Mouse (Mus musculus) spleen, adult 2 months (tissue): ENCODE data around the gene Grhl1. TPM values are rescaled to one million over a fixed set of nuclear protein-coding genes. Genes with fewer than 3 reads are reported as not detected.

Experiments used
- DNase-seq, 2 experiments: peaks; one replicate each; pipeline versions ENCODE4 v3.0.0 to v3.0.0-alpha.2; 2012 to 2021; ENCODE audit warnings: low spot score in 2 of 2, low read depth in 1 of 2
- H3K27ac ChIP-seq: fragments of 200-500 bp; 2 replicates; pipeline ENCODE4 v1.5.1; 2012; ENCODE audit warnings: low read length, inconsistent platforms; ENCODE audit not compliant: insufficient read depth
- H3K27me3 ChIP-seq: fragments of 200-500 bp; 2 replicates; pipeline ENCODE4 v1.6.1; 2012; ENCODE audit warnings: mild to moderate bottlenecking, moderate library complexity, low read length, inconsistent platforms; ENCODE audit not compliant: control insufficient read depth, insufficient read depth
- H3K36me3 ChIP-seq: fragments of 200-500 bp; 2 replicates; pipeline ENCODE4 v1.6.1; 2012; ENCODE audit warnings: mild to moderate bottlenecking, low read length, inconsistent platforms; ENCODE audit not compliant: control insufficient read depth, insufficient read depth
- H3K4me1 ChIP-seq: fragments of 200-500 bp; 2 replicates; pipeline ENCODE4 v1.6.1; 2011; ENCODE audit warnings: inconsistent platforms; ENCODE audit not compliant: control insufficient read depth, insufficient read depth, insufficient read length
- H3K4me3 ChIP-seq: fragments of 200-500 bp; 2 replicates; pipeline ENCODE4 v1.5.1; 2011; ENCODE audit warnings: mild to moderate bottlenecking, inconsistent platforms; ENCODE audit not compliant: insufficient read depth, insufficient read length; ENCODE audit errors: extremely low read depth
- CTCF ChIP-seq: fragments of 200-500 bp; IDR thresholded peaks from 2 replicates; pipeline ENCODE4 v1.5.1; 2011; ENCODE audit warnings: mild to moderate bottlenecking, inconsistent platforms; ENCODE audit not compliant: insufficient read depth, insufficient read length, insufficient replicate concordance; ENCODE audit errors: extremely low read depth
- POLR2A ChIP-seq: fragments of 200-500 bp; IDR thresholded peaks from 2 replicates; pipeline ENCODE4 v1.6.1; 2011; ENCODE audit warnings: low read depth, low read length, inconsistent platforms
- WGBS: fragments of 180-500 bp; shearing (Covaris S2); methylation state at CpG from one replicate; pipeline ENCODE4 v1.1.7; 2018; 5-methylcytosine and 5-hydroxymethylcytosine counted together
- polyA plus RNA-seq: library from polyadenylated mRNA; depleted of rRNA; stranded (reverse); fragments of >200 nt; gene quantifications from 2 replicates; pipeline ENCODE4 v1.2.3, GENCODE M21; 2012

The Grhl1 gene
- polyA plus RNA-seq, 1 experiment, result 0.35 TPM

DNA sequence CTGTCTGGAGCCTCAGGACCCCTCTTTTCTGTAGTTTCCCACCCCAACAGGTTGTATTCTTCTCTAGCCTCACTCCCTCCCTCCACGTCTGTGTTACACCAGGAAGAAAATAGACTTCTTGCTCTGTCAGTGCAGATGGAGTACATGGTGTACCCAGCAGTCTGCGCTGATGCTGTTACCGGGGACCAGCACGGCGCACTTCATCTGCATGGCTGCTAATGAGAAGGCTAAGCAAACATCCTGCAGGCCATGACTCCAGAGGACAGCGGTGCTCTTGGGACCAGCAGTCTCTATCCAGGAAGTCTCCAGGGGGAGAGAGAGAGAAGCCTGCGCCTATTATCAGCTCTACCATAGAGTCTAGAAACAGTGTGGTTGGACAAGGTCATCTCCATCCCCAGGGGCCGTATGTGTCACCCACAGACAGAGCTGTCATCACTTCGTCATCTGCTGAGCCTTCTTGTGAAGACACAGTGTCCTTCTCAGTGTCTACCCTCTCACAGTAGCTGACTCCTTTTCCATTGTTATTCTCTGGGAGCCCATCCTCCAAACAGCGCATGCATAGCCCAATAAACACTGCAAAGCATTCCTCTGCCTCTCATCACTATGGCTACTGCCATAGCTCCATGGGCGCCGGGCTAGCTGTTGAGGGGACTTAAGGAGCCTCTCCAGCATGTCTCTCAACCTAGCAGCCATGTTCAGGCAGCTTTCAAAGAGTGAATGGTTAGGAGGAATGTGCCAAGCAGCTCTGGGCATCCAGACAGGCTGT, 51.6 kb downstream of the Grhl1 start:
- H3K27ac ChIP-seq, result no peak overlapping the region
- no peak for DNase-seq
- 91% methylated on average over 12 of the region's 12 CpGs for WGBS
- TF ChIP-seq CTCF (no peak), POLR2A (no peak)
- no peaks in the 10 kb centered on the region for H3K4me1 ChIP-seq
- no peaks in the 10 kb centered on the region for H3K27me3 ChIP-seq
- H3K4me3 ChIP-seq, result no peak overlapping the region
- H3K36me3 ChIP-seq, result no peaks in the 10 kb centered on the region

DNA sequence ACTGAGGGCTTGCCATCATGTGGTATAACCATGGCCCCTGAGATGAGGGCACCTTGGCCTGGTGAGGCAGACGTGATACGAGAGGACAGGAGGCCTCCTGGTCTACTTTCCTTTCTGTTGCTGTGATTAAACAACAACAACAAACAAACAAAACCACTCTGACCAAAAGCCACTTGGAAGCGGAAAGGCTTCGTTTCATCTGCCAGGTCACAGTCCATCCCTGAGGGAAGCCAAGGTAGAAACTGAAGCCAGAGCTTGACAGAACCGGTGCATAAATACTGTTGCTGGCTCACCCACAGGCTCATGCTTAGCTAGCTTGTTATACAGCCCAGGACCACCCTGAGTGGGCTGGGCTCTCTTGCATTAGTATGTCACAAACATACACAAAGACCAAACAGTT, 54.3 kb downstream of the Grhl1 start:
- Histone ChIP-seq H3K27ac (no peak overlapping the region), H3K4me1 (no peaks in the 10 kb centered on the region), H3K27me3 (no peaks in the 10 kb centered on the region), H3K4me3 (no peak overlapping the region), H3K36me3 (no peaks in the 10 kb centered on the region)
- DNase-seq, result no peak
- 90% methylated on average over 5 of the region's 5 CpGs for WGBS
- TF ChIP-seq CTCF (no peak), POLR2A (no peak)

DNA sequence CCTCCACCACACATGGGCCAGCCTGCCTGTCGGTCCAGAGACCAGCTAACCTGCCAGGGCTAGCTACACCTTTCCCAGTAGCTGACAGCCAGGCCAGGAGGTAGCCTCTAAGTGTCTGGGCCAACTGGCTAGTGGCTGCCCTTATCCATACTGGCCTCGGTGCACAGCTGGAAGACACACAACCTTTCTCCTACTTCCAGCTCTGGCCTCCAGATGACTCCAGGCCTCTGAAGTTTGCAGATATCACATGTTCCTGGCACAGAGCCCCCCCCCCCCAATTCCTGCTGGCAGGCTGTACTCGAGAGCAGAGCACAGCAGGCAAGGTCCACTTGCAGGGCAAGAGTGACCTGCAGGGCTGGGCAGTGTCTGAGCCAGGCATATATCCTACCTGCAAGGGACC, 55.1 kb downstream of the Grhl1 start:
- H3K27me3 ChIP-seq, result no peaks in the 10 kb centered on the region
- WGBS, result 79% methylated on average over 3 of the region's 3 CpGs
- no peak for TF ChIP-seq CTCF
- no peak for TF ChIP-seq POLR2A

GRCm38 (mm10) chr12:24630220-24630619, 58.1 kb downstream of the Grhl1 start:
- H3K36me3 ChIP-seq, result no peaks in the 10 kb centered on the region
- peak in 1 of 2 experiments; percentile 33 for DNase-seq
- 44% methylated on average over 1 of the region's 1 CpGs for whole genome bisulfite sequencing
- no peaks in the 10 kb centered on the region for H3K27me3 ChIP-seq
- no peak overlapping the region for H3K4me3 ChIP-seq
- TF ChIP-seq CTCF, result no peak
- TF ChIP-seq POLR2A, result no peak
- peaks cover 19% of the 10 kb centered on the region for H3K4me1 ChIP-seq
- no peak overlapping the region for H3K27ac ChIP-seq

More for the DNA sequence above, 55.1 kb downstream of the Grhl1 start:
- no peak overlapping the region for H3K4me3 ChIP-seq
- DNase-seq, result no peak
- H3K27ac ChIP-seq, result no peak overlapping the region
- no peaks in the 10 kb centered on the region for H3K36me3 ChIP-seq
- no peaks in the 10 kb centered on the region for H3K4me1 ChIP-seq

- no peak overlapping the region for H3K4me3 ChIP-seq
- TF ChIP-seq CTCF (no peak), POLR2A (no peak)
- no peak for DNase-seq
- peaks cover 19% of the 10 kb centered on the region for H3K4me1 ChIP-seq
- WGBS, result 77% methylated on average over 4 of the region's 4 CpGs
- H3K36me3 ChIP-seq, result no peaks in the 10 kb centered on the region
- no peak overlapping the region for H3K27ac ChIP-seq
- no peaks in the 10 kb centered on the region for H3K27me3 ChIP-seq
Measured at GRCm38 (mm10) chr12:24632404-24632803, 60.3 kb downstream of the Grhl1 start.

DNA sequence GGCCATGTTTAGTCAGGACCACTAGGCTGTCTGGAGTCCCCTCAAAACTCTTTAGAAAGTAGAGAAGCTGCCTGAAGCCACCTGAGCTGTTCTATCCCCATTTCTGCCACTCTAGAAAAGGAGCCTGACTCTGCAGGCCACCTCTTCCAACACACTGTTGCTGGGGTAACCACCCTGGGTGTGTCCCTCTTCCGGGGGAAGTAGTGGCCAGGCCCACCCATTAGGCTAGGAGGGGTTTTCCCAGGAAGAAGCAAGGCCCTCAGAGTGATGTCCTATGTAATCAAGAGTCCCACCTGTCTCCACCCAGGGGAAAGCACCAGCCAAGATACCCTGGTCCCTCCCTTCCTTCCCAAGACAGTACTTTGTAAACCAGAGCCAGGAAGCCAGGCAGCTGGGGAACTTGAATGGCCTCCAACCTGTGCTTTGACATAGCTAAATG, 61.7 kb downstream of the Grhl1 start:
- no peaks in the 10 kb centered on the region for H3K27me3 ChIP-seq
- 23% methylated on average over 1 of the region's 1 CpGs for WGBS
- no peak overlapping the region for H3K4me3 ChIP-seq
- DNase-seq, result no peak
- no peaks in the 10 kb centered on the region for H3K36me3 ChIP-seq
- peaks cover 19% of the 10 kb centered on the region for H3K4me1 ChIP-seq
- no peak for TF ChIP-seq POLR2A
- TF ChIP-seq CTCF, result no peak
- 0 out of 2 replicates have a peak overlapping the region, but pooled peaks have one; percentile 22 for H3K27ac ChIP-seq

GRCm38 (mm10) chr12:24634212-24634611, 62.1 kb downstream of the Grhl1 start:
- Histone ChIP-seq H3K4me3 (no peak overlapping the region), H3K27ac (no peak overlapping the region; the same call in 1 of the 2 replicates), H3K4me1 (peaks cover 19% of the 10 kb centered on the region), H3K27me3 (no peaks in the 10 kb centered on the region), H3K36me3 (no peaks in the 10 kb centered on the region)
- no peak for DNase-seq
- 50% methylated on average over 4 of the region's 4 CpGs for WGBS
- TF ChIP-seq POLR2A (no peak), CTCF (no peak)
